Mouse (Mus musculus) cerebellum, adult 2 months (tissue): ENCODE measurements around the gene Castor1. TPM values are rescaled to one million over a fixed set of nuclear protein-coding genes. Genes with fewer than 3 reads are reported as not detected.

Source experiments
- DNase-seq, 2 experiments: peaks; one replicate each; pipeline ENCODE4 v3.0.0; 2021
- H3K27ac ChIP-seq: fragments of 200-500 bp; 2 replicates; pipeline ENCODE4 v1.5.1; 2012; ENCODE audit warnings: low read length, control low read depth, inconsistent platforms; ENCODE audit not compliant: insufficient read depth
- H3K27me3 ChIP-seq: fragments of 200-500 bp; 2 replicates; pipeline ENCODE4 v1.6.1; 2012; ENCODE audit warnings: inconsistent platforms, mild to moderate bottlenecking, low read length, moderate library complexity; ENCODE audit not compliant: control insufficient read depth, insufficient read depth
- H3K4me1 ChIP-seq: fragments of 200-500 bp; 2 replicates; pipeline ENCODE4 v1.6.1; 2011; ENCODE audit warnings: low read length; ENCODE audit not compliant: control insufficient read depth, insufficient read depth
- H3K4me3 ChIP-seq: fragments of 200-500 bp; replicated peaks from 2 replicates; pipeline ENCODE3; 2011; ENCODE audit warnings: mild to moderate bottlenecking, low read depth, low read length, control low read depth; ENCODE audit not compliant: insufficient read depth
- CTCF ChIP-seq: fragments of 200-500 bp; IDR thresholded peaks from 2 replicates; pipeline ENCODE4 v1.5.1; 2011; ENCODE audit warnings: low read depth, mild to moderate bottlenecking, control low read depth, low read length, moderate library complexity, borderline replicate concordance; ENCODE audit not compliant: insufficient read depth
- POLR2A ChIP-seq: fragments of 200-500 bp; IDR thresholded peaks from 2 replicates; pipeline ENCODE4 v1.6.1; 2011; ENCODE audit warnings: low read length, control low read depth, borderline replicate concordance; ENCODE audit not compliant: insufficient read depth
- whole genome bisulfite sequencing: fragments of 180-500 bp; shearing (Covaris S2); methylation state at CpG from one replicate; pipeline ENCODE4 v1.1.7; 2018; 5-methylcytosine and 5-hydroxymethylcytosine counted together
- polyA plus RNA-seq: library from polyadenylated mRNA; depleted of rRNA; stranded (reverse); fragments of >200 nt; gene quantifications from 2 replicates; pipeline ENCODE4 v1.2.3, GENCODE M21; 2012

The Castor1 gene
- polyA plus RNA-seq, 1 experiment, result 5.6 TPM

DNA sequence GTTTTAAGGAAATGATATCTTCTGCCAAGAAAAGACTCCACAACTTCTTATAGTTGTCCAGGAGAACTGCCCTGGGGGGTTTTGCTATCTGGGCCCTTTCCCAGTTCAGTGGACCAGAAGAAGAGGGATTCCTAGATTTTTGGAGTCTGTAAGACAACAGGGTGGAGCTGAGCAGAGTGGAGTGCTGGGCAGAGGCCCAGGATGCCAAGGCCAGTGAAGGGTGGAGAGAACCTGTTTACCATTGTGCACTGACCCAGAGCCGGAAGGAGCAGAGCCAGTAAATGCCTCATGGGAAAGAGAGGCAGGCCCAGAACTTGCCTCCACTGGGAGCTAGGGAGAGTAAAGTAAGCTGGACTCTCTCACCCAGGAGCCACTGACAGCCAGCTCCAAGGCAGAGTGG, 20.3 kb upstream of the Castor1 start:
- Histone ChIP-seq H3K4me1 (no peaks in the 10 kb centered on the region), H3K4me3 (no peak overlapping the region), H3K27ac (no peak overlapping the region), H3K27me3 (no peaks in the 10 kb centered on the region)
- TF ChIP-seq POLR2A, result no peak
- TF ChIP-seq CTCF, result no peak
- WGBS, result 38% methylated on average over 1 of the region's 1 CpGs
- no peak for DNase-seq

DNA sequence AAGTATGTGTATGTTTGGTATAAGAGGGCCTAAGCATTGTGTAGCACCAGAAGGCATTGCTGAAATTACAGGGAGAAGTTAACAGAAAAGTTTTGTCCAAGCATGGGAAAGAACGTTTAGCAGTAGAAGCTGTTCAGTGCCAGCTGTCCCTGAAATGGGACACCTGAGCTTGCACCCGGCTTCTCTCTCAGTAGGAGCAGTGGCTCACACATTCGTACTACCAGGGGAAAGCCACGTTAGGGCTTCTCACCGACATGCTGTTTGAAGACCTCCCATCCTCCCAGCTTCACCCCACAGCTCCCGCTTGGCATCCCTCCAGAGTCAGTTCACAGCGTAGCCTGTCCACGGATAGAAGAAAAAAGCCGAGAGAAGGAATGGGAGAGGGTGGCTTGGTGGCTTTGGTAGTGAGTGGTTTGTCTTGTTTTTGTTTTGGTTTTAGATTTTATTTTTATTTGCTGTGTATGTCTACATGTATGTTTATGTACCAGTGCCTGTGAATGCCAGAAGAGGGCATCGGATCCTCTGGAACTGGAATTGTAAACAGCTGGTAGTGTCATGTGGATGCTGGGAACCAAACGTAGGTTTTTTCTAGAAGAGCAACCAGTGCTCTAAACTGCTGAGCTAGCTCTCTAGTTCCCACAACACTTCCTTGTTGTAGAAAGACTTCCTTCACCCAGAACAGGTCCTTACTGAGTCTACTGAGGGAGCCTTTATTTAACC, 15.9 kb upstream of the Castor1 start:
- 51% methylated on average over 11 of the region's 11 CpGs for WGBS
- peaks cover 4% of the 10 kb centered on the region; the same call in 1 of the 2 replicates for H3K4me1 ChIP-seq
- H3K27ac ChIP-seq, result no peak overlapping the region
- TF ChIP-seq CTCF (no peak), POLR2A (no peak)
- no peak for DNase-seq
- H3K27me3 ChIP-seq, result no peaks in the 10 kb centered on the region
- H3K4me3 ChIP-seq, result no peak overlapping the region

DNA sequence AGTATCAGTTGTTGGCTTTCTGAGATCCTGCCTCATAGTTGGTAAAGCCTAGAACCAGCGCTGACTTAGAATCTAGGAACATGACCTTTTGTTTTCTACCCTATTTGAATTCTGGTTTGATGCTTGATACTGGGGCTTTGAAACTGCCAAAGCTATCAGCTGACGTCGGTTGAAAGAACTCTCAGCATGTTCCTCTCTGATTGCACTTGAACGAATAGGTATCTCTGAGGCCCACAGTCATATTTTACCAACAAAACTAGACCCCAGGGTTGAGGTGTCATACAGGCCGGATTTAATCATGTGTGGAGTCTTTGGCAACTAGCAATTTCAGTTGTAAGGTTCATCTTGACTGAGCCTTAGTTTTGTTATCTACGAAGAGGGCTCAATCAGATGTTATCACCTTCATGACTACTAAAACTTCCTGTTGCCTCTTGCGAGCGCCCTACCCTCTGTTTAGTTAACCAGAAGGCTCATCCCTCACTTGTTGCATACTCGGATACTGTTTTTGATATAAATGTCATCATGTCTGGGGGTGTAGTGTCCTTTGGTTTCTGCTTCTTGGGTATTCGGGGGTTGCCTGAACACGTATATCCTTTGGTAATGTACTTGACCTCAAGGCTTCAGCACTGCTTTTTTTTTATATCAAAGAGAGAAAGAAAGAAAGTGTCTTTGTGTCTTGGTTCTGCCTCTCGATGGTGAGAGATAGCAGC, 14.9 kb upstream of the Castor1 start:
- Histone ChIP-seq H3K4me1 (peaks cover 4% of the 10 kb centered on the region; the same call in 1 of the 2 replicates), H3K27me3 (no peaks in the 10 kb centered on the region), H3K4me3 (no peak overlapping the region), H3K27ac (peak overlapping the region; percentile 43; the same call in 1 of the 2 replicates)
- DNase-seq, result no peak
- WGBS, result 84% methylated on average over 12 of the region's 12 CpGs
- TF ChIP-seq CTCF (no peak), POLR2A (no peak)

DNA sequence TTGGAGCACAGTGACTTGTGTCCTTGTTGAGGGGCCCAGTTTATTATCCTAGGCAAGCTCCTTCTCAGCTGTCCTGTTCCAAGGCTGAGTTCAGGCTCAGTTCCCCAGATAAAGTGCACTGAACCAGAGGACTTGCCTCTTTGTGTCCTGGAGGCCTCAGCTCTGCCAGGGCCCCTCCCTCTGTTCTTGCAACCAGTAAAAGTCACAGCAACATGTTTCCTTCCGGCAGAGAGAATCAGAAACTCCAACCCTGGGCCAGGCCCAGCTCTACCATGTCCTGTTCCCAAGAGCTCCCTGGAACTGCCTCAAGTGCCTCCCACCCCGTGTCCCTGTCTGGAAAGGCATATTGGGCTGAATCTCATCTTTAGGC, 14.3 kb upstream of the Castor1 start:
- DNase-seq, result no peak
- WGBS, result 13% methylated on average over 2 of the region's 2 CpGs
- Histone ChIP-seq H3K4me3 (no peak overlapping the region), H3K27ac (peak overlapping the region; percentile 43; the same call in 1 of the 2 replicates), H3K4me1 (peaks cover 4% of the 10 kb centered on the region; the same call in 1 of the 2 replicates), H3K27me3 (no peaks in the 10 kb centered on the region)
- TF ChIP-seq CTCF (no peak), POLR2A (no peak)

DNA sequence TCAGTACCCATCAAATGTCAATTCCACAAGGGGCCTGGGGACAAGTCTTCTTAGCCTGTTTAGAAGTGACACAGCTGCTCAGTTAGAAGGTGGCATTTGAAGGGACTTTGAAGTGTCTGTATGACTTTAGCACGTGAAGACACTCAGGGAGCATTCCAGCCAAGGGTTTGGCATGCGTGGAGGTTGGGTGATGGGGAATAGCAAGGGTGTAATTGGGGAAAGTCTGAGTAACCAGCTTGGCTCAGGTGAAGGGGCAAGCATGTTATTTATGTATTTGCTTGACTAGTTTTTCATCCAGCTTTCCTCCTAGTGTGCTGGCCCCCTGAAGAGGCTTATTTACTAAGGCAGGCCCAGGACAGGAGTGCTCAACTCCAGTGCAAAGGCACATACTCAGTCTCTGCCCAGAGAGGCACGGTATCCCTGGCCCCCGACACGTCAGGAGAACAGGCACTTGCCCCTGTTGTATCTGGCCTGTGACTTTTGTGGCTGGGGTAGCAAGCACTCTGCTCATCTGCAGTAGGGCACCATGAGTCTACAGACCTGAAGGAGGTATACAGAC, 12.8 kb upstream of the Castor1 start:
- Histone ChIP-seq H3K4me1 (peaks cover 4% of the 10 kb centered on the region; the same call in 1 of the 2 replicates), H3K27ac (no peak overlapping the region), H3K4me3 (no peak overlapping the region), H3K27me3 (no peaks in the 10 kb centered on the region)
- no peak for DNase-seq
- WGBS, result 87% methylated on average over 5 of the region's 5 CpGs
- TF ChIP-seq POLR2A (no peak), CTCF (no peak)

DNA sequence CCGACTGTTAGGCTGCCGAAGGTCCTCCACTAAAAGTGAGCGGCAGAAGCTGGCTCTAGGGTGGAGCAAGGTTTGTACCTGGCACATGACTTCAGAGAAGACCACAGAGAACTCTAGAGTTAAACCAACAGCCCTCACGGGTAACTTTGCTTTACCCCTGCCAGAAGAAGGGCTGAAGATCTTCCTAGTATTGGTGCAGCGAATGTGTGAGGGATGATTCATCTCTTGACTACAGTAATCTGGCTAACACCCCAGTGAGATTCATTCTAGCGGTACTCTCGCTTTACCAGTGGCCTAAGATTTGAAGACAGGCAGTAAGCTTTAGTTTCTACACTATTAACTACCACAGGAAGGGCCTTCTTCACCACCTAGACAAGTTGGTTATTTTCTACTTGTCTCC, 12.1 kb upstream of the Castor1 start:
- Histone ChIP-seq H3K4me3 (no peak overlapping the region), H3K4me1 (peaks cover 4% of the 10 kb centered on the region; the same call in 1 of the 2 replicates), H3K27me3 (no peaks in the 10 kb centered on the region), H3K27ac (no peak overlapping the region)
- DNase-seq, result no peak
- 86% methylated on average over 7 of the region's 7 CpGs for WGBS
- TF ChIP-seq POLR2A, result no peak

DNA sequence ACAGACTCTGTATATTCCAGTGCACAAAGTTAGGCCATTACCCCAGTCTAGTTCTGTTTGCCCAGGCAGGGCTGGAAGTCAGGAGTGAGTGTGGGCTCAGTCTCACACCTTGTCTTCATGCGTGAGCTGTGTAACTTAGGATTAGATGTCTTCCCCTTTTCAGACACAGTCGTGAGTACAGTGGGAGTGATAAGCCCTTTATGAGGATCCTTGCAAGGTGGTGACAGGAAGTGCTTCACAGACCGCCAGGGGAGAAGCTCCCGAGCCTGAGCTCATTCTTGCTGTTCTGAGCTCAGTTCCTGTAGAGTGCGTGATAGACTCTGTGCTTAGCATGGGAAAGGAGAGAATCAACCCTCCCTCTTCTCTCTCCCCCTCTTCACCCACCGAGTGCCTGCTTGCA, 11.5 kb upstream of the Castor1 start:
- TF ChIP-seq CTCF (no peak), POLR2A (no peak)
- H3K27me3 ChIP-seq, result no peaks in the 10 kb centered on the region
- H3K4me1 ChIP-seq, result peaks cover 4% of the 10 kb centered on the region; the same call in 1 of the 2 replicates
- H3K4me3 ChIP-seq, result no peak overlapping the region
- 82% methylated on average over 6 of the region's 6 CpGs for WGBS
- no peak overlapping the region for H3K27ac ChIP-seq
- no peak for DNase-seq

DNA sequence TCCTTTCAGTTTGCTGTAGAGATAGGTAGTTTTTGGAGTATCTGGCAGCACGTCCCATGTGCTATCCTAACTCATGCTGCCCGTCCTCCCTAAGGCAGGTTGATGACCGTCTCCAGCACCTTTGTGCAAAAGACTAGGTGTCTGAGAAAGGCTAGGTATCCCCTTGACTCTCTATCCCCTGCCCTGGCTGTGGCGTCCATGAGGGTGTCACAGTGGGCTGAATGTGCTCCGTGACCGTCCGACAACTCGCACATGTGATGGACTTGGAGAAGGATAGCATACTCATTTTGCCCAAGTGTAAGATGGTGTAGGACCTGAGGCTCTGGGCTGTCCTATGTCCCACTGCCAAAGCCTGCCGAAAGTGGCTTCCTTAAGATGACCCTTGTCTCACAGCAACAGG, 10.4 kb upstream of the Castor1 start:
- 91% methylated on average over 9 of the region's 9 CpGs for WGBS
- H3K4me1 ChIP-seq, result peaks cover 4% of the 10 kb centered on the region; the same call in 1 of the 2 replicates
- H3K27ac ChIP-seq, result no peak overlapping the region
- H3K4me3 ChIP-seq, result no peak overlapping the region
- no peaks in the 10 kb centered on the region for H3K27me3 ChIP-seq
- TF ChIP-seq CTCF (no peak), POLR2A (no peak)
- DNase-seq, result no peak
